Mouse (Mus musculus) spleen, adult 18-20 months (tissue): ENCODE results near the gene Rtn4rl1.
A peak's percentile ranks its signal among the peaks of the same experiment; 100 is the strongest.

Source experiments
- DNase-seq, 2 experiments: peaks; one replicate each; pipeline ENCODE4 v3.0.0; 2022; ENCODE audit warnings: mixed read lengths in 2 of 2

Rtn4rl1 gene

GRCm38 (mm10) chr11:75190371-75190724, 3.2 kb upstream of the Rtn4rl1 start:
- peak; percentile 79 to 80 for DNase-seq

DNA sequence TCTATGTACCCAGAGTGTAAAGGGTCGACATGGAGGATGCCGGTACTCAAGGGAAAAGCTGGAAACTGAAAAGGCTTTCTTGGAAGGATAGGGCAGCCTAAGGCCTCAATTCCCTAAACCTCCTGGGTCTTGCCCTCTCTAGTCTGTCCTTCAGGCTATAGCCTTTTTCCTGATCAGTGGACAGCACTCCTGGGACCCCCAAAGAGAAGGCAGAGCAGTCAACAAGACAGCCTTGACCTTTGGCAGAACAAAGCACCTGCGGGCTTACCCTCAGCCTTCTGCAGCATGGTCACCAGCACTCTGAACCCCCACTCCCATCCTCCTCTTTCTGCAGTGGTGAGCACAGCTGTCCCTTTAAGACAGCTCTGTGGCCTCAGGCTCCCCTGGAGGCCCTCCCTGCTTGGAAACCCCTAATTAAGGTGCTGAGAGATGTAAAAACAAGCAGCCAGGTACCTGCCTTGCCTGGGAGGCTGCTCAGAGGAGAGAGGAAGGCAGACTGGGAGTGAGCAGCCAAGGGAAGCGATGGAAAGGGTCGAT, 2.6 kb upstream of the Rtn4rl1 start, which contains the start of gene Dph1:
Gene Dph1 (minus strand): TSS at position 337 of the 537 bp plus-strand sequence.
- DNase-seq = no peak

DNA sequence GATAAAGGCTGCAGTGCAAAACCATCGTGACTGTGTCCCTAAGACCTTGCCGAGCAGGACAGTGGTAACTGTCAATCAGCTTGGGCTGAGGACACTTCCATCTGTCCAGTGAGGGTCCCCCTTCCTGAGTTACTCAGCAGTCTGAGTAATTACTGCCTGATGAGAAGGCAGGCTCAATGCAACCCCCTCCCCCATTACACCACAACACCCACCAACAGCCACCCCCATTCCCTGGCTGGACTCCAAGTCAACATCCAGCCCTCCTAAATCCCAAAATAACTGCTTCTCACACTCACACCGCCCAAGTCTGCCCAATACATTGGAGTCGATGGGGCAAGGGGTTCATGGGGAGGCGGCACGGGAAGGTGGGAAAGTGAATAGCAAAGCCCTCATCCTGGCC, 1.7 kb upstream of the Rtn4rl1 start:
- no peak for DNase-seq

- DNase-seq = peak; percentile 52 to 68
Measured at GRCm38 (mm10) chr11:75192336-75193214, 1.0 kb upstream of the Rtn4rl1 start.

DNA sequence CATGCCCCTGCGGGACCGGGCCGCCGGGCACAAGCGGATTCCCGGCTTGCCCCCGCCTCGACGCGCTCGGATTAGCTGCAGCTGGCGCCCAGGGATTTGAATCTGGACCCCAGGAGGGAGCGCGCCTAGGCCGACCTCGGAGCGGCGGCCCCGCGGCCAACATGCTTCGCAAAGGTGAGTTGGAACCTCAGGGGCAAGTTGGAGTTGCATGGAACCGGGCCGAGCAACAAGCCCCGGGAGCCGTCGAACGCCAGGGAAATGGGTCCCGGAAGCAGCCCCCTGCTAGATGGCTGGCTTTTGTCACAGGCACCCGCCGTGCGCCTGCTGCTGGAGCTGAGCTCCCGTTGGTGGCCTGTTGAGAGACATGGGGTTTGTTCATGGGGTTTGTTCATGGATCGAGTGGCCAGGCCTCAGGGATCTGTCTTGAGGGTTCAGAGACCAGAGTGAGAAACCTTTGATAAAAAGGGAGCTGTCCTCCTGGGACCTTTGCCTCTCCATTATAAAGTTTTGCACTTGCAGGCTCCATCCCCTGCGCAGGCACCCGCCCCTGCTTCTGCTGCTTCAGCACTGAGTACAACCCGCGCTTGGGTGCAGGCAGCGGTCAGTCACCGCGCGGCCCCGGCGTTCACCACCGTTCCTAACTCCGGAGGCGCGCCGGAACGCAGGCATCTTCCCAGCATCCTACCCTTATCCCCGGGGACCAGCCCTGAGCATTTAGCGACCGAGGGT, 702 bp downstream of the Rtn4rl1 start:
- peak in 1 of 2 experiments; percentile 31 for DNase-seq

DNA sequence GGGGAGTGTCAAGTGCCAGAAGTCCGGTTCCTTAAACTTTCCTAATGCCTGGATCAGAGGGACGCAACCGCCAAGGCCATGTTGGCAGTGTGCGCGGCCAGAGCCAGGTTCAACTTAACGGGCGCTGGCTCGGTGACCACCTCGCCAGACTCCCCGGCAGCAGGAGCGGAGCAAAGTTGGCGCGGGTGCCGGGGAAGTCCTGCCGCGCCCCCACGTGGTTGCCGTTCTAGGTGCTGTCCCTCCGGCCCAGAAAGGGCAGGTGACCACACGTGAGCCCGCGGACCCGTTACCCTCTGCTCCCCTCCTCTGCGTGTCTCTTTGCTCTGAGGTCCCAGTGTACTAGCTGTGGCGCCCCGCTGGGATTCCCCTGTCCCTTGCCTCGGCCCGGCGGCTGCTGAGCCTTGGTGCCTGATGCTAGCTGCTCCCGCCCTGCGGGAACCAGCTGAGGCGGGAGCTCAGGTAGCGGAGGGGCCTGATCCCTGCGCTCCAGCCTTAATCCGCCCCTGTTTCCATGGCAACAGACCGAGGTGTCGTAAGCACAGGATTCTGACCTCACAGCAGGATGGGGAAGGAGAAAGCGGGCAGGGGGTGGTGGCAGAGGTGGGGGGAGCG, 1.4 kb downstream of the Rtn4rl1 start:
- DNase-seq = peak; percentile 30 to 66

- no peak for DNase-seq
Measured at GRCm38 (mm10) chr11:75196131-75196530, 2.5 kb downstream of the Rtn4rl1 start.

- DNase-seq = no peak
Measured at GRCm38 (mm10) chr11:75197956-75198355, 4.4 kb downstream of the Rtn4rl1 start.

DNA sequence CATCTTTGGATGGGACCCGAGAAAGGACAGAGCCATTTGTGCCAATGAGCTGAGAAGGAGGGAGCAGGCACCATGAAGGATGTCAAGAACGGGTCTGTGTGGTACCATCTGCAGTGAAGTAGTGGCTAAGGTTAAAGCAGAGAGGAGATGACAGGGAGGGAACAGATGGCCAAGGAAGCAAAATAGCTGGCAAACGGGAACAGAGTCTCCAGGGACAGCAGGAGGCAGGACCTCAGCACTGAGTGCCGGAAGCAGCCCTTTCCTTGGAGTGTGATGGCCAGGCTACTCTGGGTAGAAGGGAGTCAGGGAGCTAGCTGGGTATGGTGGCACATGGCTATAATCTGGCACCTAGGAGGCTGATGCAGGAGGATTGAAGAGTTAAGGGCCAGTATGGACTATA, 5.2 kb downstream of the Rtn4rl1 start:
- DNase-seq = no peak

- DNase-seq = no peak
Measured at GRCm38 (mm10) chr11:75199951-75200350, 6.4 kb downstream of the Rtn4rl1 start.

- no peak for DNase-seq
Measured at GRCm38 (mm10) chr11:75200935-75201334, 7.4 kb downstream of the Rtn4rl1 start.

- no peak for DNase-seq
Measured at GRCm38 (mm10) chr11:75201721-75202120, 8.1 kb downstream of the Rtn4rl1 start.

- no peak for DNase-seq
Measured at GRCm38 (mm10) chr11:75203926-75204325, 10.3 kb downstream of the Rtn4rl1 start.

DNA sequence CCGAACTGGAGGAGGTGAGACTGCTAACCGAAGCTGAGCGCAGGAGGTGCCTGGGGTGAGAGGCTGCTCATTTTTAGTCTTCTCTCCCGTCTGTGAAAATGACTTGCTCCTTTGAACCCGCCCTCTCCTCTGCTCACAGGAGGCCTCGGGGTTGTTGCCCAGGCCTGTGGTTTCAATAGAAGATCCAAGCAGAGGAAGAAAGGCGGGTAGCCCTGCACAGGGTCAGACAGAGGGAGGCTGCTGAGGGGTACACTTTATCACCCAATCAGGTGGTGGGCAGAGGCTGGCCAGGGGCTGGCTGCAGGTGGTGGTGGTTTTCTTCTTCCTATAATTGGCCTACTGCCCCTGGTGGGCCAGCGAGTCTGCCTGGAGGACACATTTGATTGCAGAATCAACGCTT, 10.9 kb downstream of the Rtn4rl1 start:
- DNase-seq = no peak

GRCm38 (mm10) chr11:75206347-75206746, 12.8 kb downstream of the Rtn4rl1 start:
- DNase-seq = no peak

- no peak for DNase-seq
Measured at GRCm38 (mm10) chr11:75209363-75209762, 15.8 kb downstream of the Rtn4rl1 start.

GRCm38 (mm10) chr11:75210093-75210492, 16.5 kb downstream of the Rtn4rl1 start:
- no peak for DNase-seq

DNA sequence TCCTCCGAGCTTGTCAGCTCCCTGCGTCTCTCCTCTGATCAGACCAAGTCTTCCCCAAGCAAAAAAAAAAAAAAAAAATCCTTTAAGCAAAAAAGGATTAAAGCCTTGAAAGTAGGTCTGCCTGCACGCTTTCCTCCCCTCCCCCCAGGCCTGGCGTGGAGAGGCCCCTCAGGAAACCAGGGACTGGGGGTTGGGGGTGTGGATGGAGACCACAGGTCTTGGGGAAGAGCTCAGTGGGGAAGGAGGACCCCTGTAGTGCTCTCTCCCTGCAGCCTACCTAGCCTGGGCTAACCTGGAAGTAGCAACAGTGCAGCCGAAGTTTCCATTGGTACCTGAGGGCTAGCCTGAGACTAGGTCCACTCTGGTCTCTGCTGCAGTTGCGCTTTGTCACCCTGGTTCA, 17.2 kb downstream of the Rtn4rl1 start:
- no peak for DNase-seq

DNA sequence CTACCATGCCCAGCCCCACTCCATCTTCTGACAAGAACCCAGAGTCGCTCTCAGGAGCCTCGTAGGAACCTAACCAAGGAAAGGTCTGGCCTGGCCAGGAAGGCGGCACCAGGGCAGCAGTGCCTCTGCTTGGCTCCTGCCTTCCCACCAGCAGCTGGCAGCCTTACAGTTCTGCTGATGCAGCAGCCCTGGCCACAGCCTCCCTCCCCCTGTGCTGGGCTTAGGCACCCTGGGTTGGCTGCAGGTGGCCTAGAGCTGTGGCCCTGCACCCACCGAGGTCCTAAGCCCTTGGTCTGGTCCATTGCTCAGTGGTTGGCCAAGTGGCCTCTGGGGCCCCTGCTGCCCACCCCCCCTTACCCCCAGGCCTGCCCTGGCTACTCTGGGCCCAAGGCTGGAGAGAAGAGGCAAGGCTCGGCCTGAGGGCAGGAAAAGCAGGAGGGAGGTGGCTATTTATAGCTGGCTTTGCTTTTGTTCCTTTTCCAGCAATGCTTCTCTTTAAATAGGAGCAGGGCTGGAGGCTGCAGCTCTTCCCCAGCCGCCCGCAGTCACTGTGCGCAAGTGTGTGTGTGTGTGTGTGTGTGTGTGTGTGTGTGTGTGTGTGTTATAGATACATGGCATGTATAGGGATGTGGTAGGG, 18.6 kb downstream of the Rtn4rl1 start:
- DNase-seq = no peak

- no peak for DNase-seq
Measured at GRCm38 (mm10) chr11:75212876-75213275, 19.3 kb downstream of the Rtn4rl1 start.

DNA sequence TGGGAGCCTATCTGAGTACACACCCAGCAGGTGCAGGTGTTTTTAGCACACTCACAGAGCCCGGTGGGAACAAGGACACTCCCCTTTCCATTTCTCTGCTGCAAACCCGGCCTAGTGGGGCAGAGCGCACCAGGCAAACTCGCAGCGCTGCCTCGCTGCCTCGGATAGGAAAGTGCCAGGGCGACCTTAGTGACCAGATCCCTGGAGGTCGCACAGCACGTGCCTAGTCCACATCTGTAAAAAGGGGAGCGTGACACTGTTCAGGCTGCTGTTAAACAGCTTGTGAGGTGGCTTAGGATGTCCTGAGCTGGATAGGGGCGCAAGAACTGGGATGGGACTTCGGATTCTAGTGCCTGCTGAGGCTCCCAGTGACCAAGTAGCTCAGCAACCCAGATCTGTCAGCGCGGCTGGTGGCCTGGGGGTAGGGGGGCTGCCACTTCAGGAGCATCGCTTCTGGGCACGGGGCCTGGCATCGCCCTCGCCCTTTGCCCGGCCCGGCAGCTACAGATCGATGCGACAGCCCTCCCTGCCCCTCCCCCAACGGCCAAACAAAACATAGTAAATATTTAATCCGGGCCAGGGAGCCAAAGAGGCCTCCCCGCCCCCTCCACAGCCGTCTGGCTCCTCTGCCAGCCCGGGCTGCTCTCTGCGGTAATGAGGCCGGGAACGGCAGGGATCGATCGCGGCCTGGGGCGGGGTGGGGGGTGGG, 19.9 kb downstream of the Rtn4rl1 start:
- no peak for DNase-seq
